Mouse (Mus musculus) spleen, postnatal 14 days (tissue): ENCODE measurements around the gene Lipm.

Experiments
- DNase-seq, 2 experiments: peaks; one replicate each; pipeline ENCODE4 v3.0.0; 2021 to 2022; ENCODE audit warnings: low spot score in 2 of 2

Gene Lipm

DNA sequence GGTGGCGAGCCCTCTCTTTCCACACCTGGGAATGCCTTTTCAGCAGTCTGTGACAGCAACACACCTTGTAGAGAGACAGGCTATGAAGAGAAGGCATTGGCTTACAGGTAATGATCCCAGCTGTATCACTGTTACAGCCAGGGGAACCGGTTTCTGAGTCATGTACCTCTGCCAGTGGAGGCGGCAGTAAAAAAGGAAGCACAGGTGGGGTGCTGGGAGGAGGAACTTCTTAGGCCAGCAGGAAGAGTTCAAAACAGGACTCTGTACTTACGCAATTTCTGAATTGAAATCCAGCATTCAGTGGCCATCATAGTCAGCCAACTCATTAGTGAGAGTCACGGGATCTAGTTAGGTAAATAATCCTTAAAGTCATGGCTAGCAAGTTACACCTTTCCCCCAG, 65.2 kb downstream of the Lipm start, which contains the start of gene Ankrd22:
Ankrd22 (minus strand) TSS at position 163 of the 400 bp plus-strand sequence.
- DNase-seq = no peak

DNA sequence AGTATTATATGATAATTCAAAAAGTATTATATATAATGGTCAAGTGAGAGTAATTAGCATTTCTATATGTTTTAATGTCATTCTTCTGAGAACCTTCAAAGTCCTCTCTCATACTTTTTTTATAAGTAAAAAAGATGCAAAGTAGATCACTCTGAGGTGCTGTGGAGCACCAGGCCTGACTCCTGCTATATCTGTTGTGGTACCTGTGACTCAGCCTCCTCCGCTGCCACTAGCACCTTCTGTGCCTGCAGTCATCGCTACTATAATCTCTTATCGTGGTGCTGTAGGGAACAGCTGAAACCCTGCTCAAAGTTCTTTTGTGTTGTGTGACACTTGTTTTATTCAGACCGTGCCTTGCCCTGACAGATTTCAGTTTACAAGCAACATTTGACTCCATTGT, 65.7 kb downstream of the Lipm start:
- DNase-seq = no peak

- no peak for DNase-seq
Measured at GRCm38 (mm10) chr19:34167896-34168661, 67.3 kb downstream of the Lipm start.

DNA sequence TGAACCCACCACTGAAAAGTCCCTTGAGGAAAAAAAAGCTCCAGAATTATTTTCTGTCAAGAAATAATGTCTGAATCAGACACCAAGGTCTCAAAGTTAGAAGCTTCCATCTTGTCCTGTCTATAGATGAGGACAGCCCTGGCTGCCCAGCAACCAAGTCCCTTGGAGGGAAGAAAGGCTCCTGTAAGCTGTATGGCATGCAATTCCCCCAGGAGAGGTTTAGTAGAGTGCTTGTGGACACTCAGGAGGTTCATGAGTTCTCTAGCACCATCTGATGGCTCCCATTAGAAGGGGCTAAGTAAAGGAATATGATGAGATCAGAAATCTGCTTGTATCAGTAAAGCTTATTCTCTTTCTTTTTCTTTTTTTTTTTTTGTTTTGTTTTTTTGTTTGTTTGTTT, 68.4 kb downstream of the Lipm start:
- no peak for DNase-seq

- no peak for DNase-seq
Measured at GRCm38 (mm10) chr19:34171167-34171566, 70.4 kb downstream of the Lipm start.
